Mouse (Mus musculus) bone marrow, adult 2 months (tissue): Measurements from ENCODE around the gene Megf11.

Experiments used
- CTCF ChIP-seq: fragments of 200-500 bp; IDR thresholded peaks from 2 replicates; pipeline ENCODE4 v1.5.1; 2011; ENCODE audit warnings: low read length, control low read depth; ENCODE audit not compliant: control insufficient read depth, insufficient read depth
- POLR2A ChIP-seq: fragments of 200-500 bp; IDR thresholded peaks from 2 replicates; pipeline ENCODE4 v1.6.1; 2011; ENCODE audit warnings: low read depth, mild to moderate bottlenecking, control low read depth, low read length, borderline replicate concordance; ENCODE audit not compliant: control insufficient read depth

DNA sequence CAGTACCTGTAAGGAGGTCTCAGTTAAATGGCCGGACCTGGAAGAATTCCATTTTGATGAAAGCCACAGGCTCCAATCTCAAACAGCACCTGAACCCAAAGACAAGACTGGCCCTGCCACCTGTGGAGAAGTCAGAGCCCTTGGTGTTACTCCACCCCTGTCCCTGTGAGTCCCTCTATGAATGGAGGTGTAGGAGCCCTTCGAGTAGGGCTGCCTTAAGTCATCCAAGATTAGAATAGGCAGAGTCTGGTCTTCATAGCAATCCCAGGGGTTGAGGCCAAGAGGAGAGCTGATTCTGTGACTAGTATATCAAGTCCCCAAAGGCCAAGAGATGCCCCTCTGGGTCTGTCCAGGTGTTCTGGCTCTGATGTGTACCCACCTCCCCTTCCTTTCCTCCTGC lies 305.3 kb downstream of the Megf11 start:
- TF ChIP-seq CTCF = no peak
- TF ChIP-seq POLR2A = no peak
